Mouse (Mus musculus) small intestine, adult 2 months (tissue): ENCODE data around the gene Nlrc4. TPM values are rescaled to one million over a fixed set of nuclear protein-coding genes. Genes with fewer than 3 reads are reported as not detected.

Experiments
- H3K27ac ChIP-seq: fragments of 200-500 bp; 2 replicates; pipeline ENCODE4 v1.5.1; 2012; ENCODE audit warnings: low read depth, low read length, control low read depth, inconsistent platforms; ENCODE audit not compliant: insufficient read depth
- H3K27me3 ChIP-seq: fragments of 200-500 bp; 2 replicates; pipeline ENCODE4 v1.6.1; 2012; ENCODE audit warnings: mild to moderate bottlenecking, moderate library complexity, low read length, inconsistent platforms; ENCODE audit not compliant: control insufficient read depth, insufficient read depth
- H3K36me3 ChIP-seq: fragments of 200-500 bp; 2 replicates; pipeline ENCODE4 v1.6.1; 2012; ENCODE audit warnings: mild to moderate bottlenecking, low read length, control low read depth, inconsistent platforms; ENCODE audit not compliant: control insufficient read depth, insufficient read depth
- H3K4me1 ChIP-seq: fragments of 200-500 bp; 2 replicates; pipeline ENCODE4 v1.6.1; 2012; ENCODE audit warnings: low read length, inconsistent platforms, mixed read lengths; ENCODE audit not compliant: control insufficient read depth, insufficient read depth, insufficient read length
- H3K4me3 ChIP-seq: fragments of 200-500 bp; 2 replicates; pipeline ENCODE4 v1.5.1; 2012; ENCODE audit warnings: low read depth, mild to moderate bottlenecking, control low read depth, inconsistent platforms, low read length, moderate library complexity
- CTCF ChIP-seq: fragments of 200-500 bp; IDR thresholded peaks from 2 replicates; pipeline ENCODE4 v1.5.1; 2012; ENCODE audit warnings: low read depth, mild to moderate bottlenecking, control low read depth, inconsistent platforms, low read length, moderate library complexity, mixed read lengths; ENCODE audit not compliant: insufficient replicate concordance, insufficient read length; ENCODE audit errors: extremely low read depth
- POLR2A ChIP-seq: fragments of 200-500 bp; IDR thresholded peaks from 2 replicates; pipeline ENCODE4 v1.6.1; 2012; ENCODE audit warnings: low read depth, mild to moderate bottlenecking, control low read depth, inconsistent platforms, low read length, moderate library complexity
- WGBS: fragments of 180-500 bp; shearing (Covaris S2); methylation state at CpG from one replicate; pipeline ENCODE4 v1.1.7; 2018; 5-methylcytosine and 5-hydroxymethylcytosine counted together
- polyA plus RNA-seq: library from polyadenylated mRNA; depleted of rRNA; stranded (reverse); fragments of >200 nt; gene quantifications from 2 replicates; pipeline ENCODE4 v1.2.3, GENCODE M21; 2012

Nlrc4 gene
- polyA plus RNA-seq, 1 experiment, result 6.9 TPM

- TF ChIP-seq POLR2A, result no peak
- TF ChIP-seq CTCF, result no peak
- no peak overlapping the region for H3K4me3 ChIP-seq
- WGBS, result 74% methylated on average over 8 of the region's 8 CpGs
- peak overlapping the region; percentile 73; the same call in 1 of the 2 replicates for H3K27ac ChIP-seq
- H3K36me3 ChIP-seq, result peaks cover 50% of the 10 kb centered on the region
- no peaks in the 10 kb centered on the region for H3K27me3 ChIP-seq
- peaks cover 14% of the 10 kb centered on the region for H3K4me1 ChIP-seq
Observed at GRCm38 (mm10) chr17:74406487-74406886, 52.5 kb downstream of the Nlrc4 start.

- peak overlapping the region; percentile 93 for H3K27ac ChIP-seq
Observed at GRCm38 (mm10) chr17:74402486-74403222, 56.3 kb downstream of the Nlrc4 start.

GRCm38 (mm10) chr17:74397173-74397572, 61.8 kb downstream of the Nlrc4 start:
- no peaks in the 10 kb centered on the region for H3K27me3 ChIP-seq
- 0 out of 2 replicates have a peak overlapping the region, but pooled peaks have one; percentile 31 for H3K27ac ChIP-seq
- no peak for TF ChIP-seq CTCF
- no peak for TF ChIP-seq POLR2A
- H3K4me1 ChIP-seq, result peaks cover 4% of the 10 kb centered on the region
- WGBS, result 51% methylated on average over 2 of the region's 2 CpGs
- H3K4me3 ChIP-seq, result no peak overlapping the region
- H3K36me3 ChIP-seq, result peaks cover 3% of the 10 kb centered on the region; the same call in 1 of the 2 replicates

More at GRCm38 (mm10) chr17:74402486-74403222, 56.3 kb downstream of the Nlrc4 start:
- H3K27me3 ChIP-seq, result no peaks in the 10 kb centered on the region
- peaks cover 14% of the 10 kb centered on the region for H3K4me1 ChIP-seq
- no peak for TF ChIP-seq CTCF
- TF ChIP-seq POLR2A, result peak; percentile 18; the same call in 1 of the 2 replicates
- H3K36me3 ChIP-seq, result peaks cover 33% of the 10 kb centered on the region
- WGBS, result 78% methylated on average over 12 of the region's 12 CpGs
- no peak overlapping the region for H3K4me3 ChIP-seq

GRCm38 (mm10) chr17:74396766-74397165, 62.2 kb downstream of the Nlrc4 start:
- Histone ChIP-seq H3K27ac (0 out of 2 replicates have a peak overlapping the region, but pooled peaks have one; percentile 31), H3K4me1 (peaks cover under 1% of the 10 kb centered on the region; the same call in 1 of the 2 replicates), H3K27me3 (no peaks in the 10 kb centered on the region), H3K36me3 (peaks cover under 1% of the 10 kb centered on the region; the same call in 1 of the 2 replicates), H3K4me3 (no peak overlapping the region)
- TF ChIP-seq CTCF (no peak), POLR2A (no peak)
- 38% methylated on average over 4 of the region's 4 CpGs for WGBS

GRCm38 (mm10) chr17:74395383-74396065, 63.4 kb downstream of the Nlrc4 start, which contains the start of gene Slc30a6:
TSS of gene Slc30a6 (plus strand) at chr17:74395608.
- no peaks in the 10 kb centered on the region for H3K4me1 ChIP-seq
- under 1% methylated on average over 41 of the region's 41 CpGs for WGBS
- peak within 1 kb of the TSS; percentile 74 for H3K4me3 ChIP-seq
- peak within 1 kb of the TSS; percentile 94 for H3K27ac ChIP-seq
- TF ChIP-seq POLR2A, result peak; percentile 98
- TF ChIP-seq CTCF, result no peak
- no peaks in the 10 kb centered on the region for H3K27me3 ChIP-seq
- H3K36me3 ChIP-seq, result no peaks in the 10 kb centered on the region

- no peaks in the 10 kb centered on the region for H3K36me3 ChIP-seq
- WGBS, result 4% methylated on average over 16 of the region's 16 CpGs
- peak overlapping the region; percentile 93 for H3K27ac ChIP-seq
- TF ChIP-seq CTCF (no peak), POLR2A (no peak)
- H3K27me3 ChIP-seq, result no peaks in the 10 kb centered on the region
- H3K4me3 ChIP-seq, result peak overlapping the region; percentile 74
- H3K4me1 ChIP-seq, result no peaks in the 10 kb centered on the region
Observed at GRCm38 (mm10) chr17:74394855-74395254, 64.1 kb downstream of the Nlrc4 start.

- H3K27ac ChIP-seq, result peak overlapping the region; percentile 93
- H3K4me3 ChIP-seq, result no peak overlapping the region
Observed at GRCm38 (mm10) chr17:74394381-74394780, 64.6 kb downstream of the Nlrc4 start.

More at GRCm38 (mm10) chr17:74394381-74394780, 64.6 kb downstream of the Nlrc4 start:
- H3K36me3 ChIP-seq, result no peaks in the 10 kb centered on the region
- WGBS, result 85% methylated on average over 2 of the region's 2 CpGs
- no peak for TF ChIP-seq POLR2A
- no peak for TF ChIP-seq CTCF
- no peaks in the 10 kb centered on the region for H3K4me1 ChIP-seq
- no peaks in the 10 kb centered on the region for H3K27me3 ChIP-seq
